8 mouse cellular contexts compared by ENCODE assay signal in genomic region chr8:79398251-79398981, GRCm38 (mm10). TPM values are rescaled to one million over a fixed set of nuclear protein-coding genes. Genes with fewer than 3 reads are reported as not detected.
DNase-seq lines count a peak whose midpoint lies in the region; ATAC-seq and TF ChIP-seq lines count a peak whose summit lies in the region.

No protein-coding gene starts in this region.

- H3K27me3 ChIP-seq in intestine, postnatal 0 days (replicated peaks; ENCODE audit: control insufficient read depth, insufficient read depth, low read length): no peaks in the 10 kb centered on the region
- H3K27me3 ChIP-seq in neural tube, embryonic 14.5 days (ENCODE audit: control insufficient read depth, insufficient read depth, low read length): no peaks in the 10 kb centered on the region

- intact Hi-C loops in left cerebral cortex, postnatal 14 days (cut with DNase I): loop anchor here (2.0 to 5.0 kb wide), 2 partner anchors 41 to 104 kb away; partner anchors contain the start of gene Mmaa

- WGBS in intestine, postnatal 0 days: 2% methylated on average over 59 of the region's 68 CpGs
- WGBS in neural tube, embryonic 14.5 days: under 1% methylated on average over 51 of the region's 68 CpGs

- DNase-seq in left cerebral cortex, postnatal 14 days (ENCODE audit: low spot score in 2 of 2): peak; percentile 39 to 44
- no peak for DNase-seq in left cerebral cortex, adult 9 months (ENCODE audit: low spot score in 2 of 2)
- peak; percentile 26 for DNase-seq in cerebellum, adult 8-10 months
- DNase-seq in lung, adult 18-20 months: peak; percentile 62 to 67
- peak; percentile 66 for DNase-seq in yolk sac, embryonic 10.5 days (ENCODE audit: low spot score)

- TF ChIP-seq CTCF in intestine, postnatal 0 days (IDR thresholded peaks at IDR 0.05; ENCODE audit: low read depth): no peak

- H3K4me1 ChIP-seq in intestine, postnatal 0 days (replicated peaks; ENCODE audit: control insufficient read depth, insufficient read depth, low read length): 0 out of 2 replicates have a peak, but pooled peaks cover 4% of the 10 kb centered on the region
- peaks cover 33% of the 10 kb centered on the region for H3K4me1 ChIP-seq in neural tube, embryonic 14.5 days (ENCODE audit: control insufficient read depth, insufficient read depth, low read length)

- no peaks in the 10 kb centered on the region for H3K9me3 ChIP-seq in intestine, postnatal 0 days (ENCODE audit: control insufficient read depth)
- H3K9me3 ChIP-seq in neural tube, embryonic 14.5 days (ENCODE audit: control insufficient read depth, low read length): no peaks in the 10 kb centered on the region

- H3K4me3 ChIP-seq in intestine, postnatal 0 days (ENCODE audit: low read depth, low read length): peak overlapping the region; percentile 95
- H3K4me3 ChIP-seq in neural tube, embryonic 14.5 days (ENCODE audit: low read depth, low read length): peak overlapping the region; percentile 91

- no peaks in the 10 kb centered on the region for H3K36me3 ChIP-seq in intestine, postnatal 0 days (ENCODE audit: control insufficient read depth, insufficient read depth)
- no peaks in the 10 kb centered on the region for H3K36me3 ChIP-seq in neural tube, embryonic 14.5 days (ENCODE audit: control insufficient read depth, insufficient read depth, low read length)

- peak overlapping the region; percentile 97 for H3K9ac ChIP-seq in intestine, postnatal 0 days (ENCODE audit: low read depth, low read length)
- peak overlapping the region; percentile 98 for H3K9ac ChIP-seq in neural tube, embryonic 14.5 days (replicated peaks; ENCODE audit: low read depth, low read length)

- H3K4me2 ChIP-seq in intestine, postnatal 0 days (replicated peaks; ENCODE audit: low read depth): peak overlapping the region; percentile 89
- H3K4me2 ChIP-seq in neural tube, embryonic 14.5 days (ENCODE audit: low read depth, low read length): peak overlapping the region; percentile 84

- ATAC-seq in granulocyte monocyte progenitor cell, adult 5-6 weeks (replicated peaks; ENCODE audit: poor library complexity, severe bottlenecking): peak; percentile 61
- peak; percentile 47; the same call in 1 of the 2 replicates for ATAC-seq in intestine, postnatal 0 days
- peak; percentile 59 for ATAC-seq in neural tube, embryonic 14.5 days (ENCODE audit: low read depth)

- peak overlapping the region; percentile 97 for H3K27ac ChIP-seq in intestine, postnatal 0 days (ENCODE audit: low read depth, low read length)
- peak overlapping the region; percentile 98 for H3K27ac ChIP-seq in neural tube, embryonic 14.5 days (ENCODE audit: low read depth, low read length)

RNA-seq across cellular contexts. Expression of gene Smad1, which starts 0.9 kb away (rescaled TPM):
- 10 to 100 TPM; 31.6 to 33.7 TPM for total RNA-seq in left cerebral cortex, postnatal 14 days (2021)
- total RNA-seq in granulocyte monocyte progenitor cell, adult 5-6 weeks (2014; fragmentation: Nextera tagmentation): 13.7 and 18.2 TPM in 2 replicates
- 16.4 and 17.3 TPM in 2 replicates for total RNA-seq in granulocyte monocyte progenitor cell, adult 5-6 weeks (2017)
- polyA plus RNA-seq in intestine, postnatal 0 days (2015; fragmentation: Nextera tagmentation; extraction: Ambion mirVana): 27.3 and 27.4 TPM in 2 replicates
- polyA plus RNA-seq in neural tube, embryonic 14.5 days (2014; fragmentation: Nextera tagmentation; extraction: Ambion mirVana): 73.5 and 92.4 TPM in 2 replicates

Comparison
In these comparisons a context has a peak if more than half of its experiments do, and no peak if none do; other contexts are left out.
1. DNase-seq: peak in left cerebral cortex, postnatal 14 days (2 of 2), cerebellum, adult 8-10 months (single experiment), lung, adult 18-20 months (2 of 2) and yolk sac, embryonic 10.5 days (single experiment); none in left cerebral cortex, adult 9 months (0 of 2).
2. Peak in every context shown above with its lines, with median percentiles within 50 percentile points of each other: ATAC-seq.